Mouse (Mus musculus) MEL (cell line): ENCODE measurements around the gene Pde4dip. TPM values are rescaled to one million over a fixed set of nuclear protein-coding genes. Genes with fewer than 3 reads are reported as not detected.

Experiments used
- DNase-seq: peaks from one replicate; pipeline ENCODE4 v3.0.0; 2011; ENCODE audit warnings: low read depth, low spot score
- H3K27ac ChIP-seq: 2 replicates; pipeline ENCODE4 v1.5.1; 2012; ENCODE audit warnings: low read depth, mild to moderate bottlenecking, control low read depth, low read length, moderate library complexity; ENCODE audit not compliant: control insufficient read depth
- H3K27me3 ChIP-seq, 2 experiments: fragments of 150-350 bp in 1 of 2; sonication (generic) in 1 of 2; 2 replicates each; pipeline ENCODE4 v1.6.1; 2012; ENCODE audit warnings: low read length in 2 of 2, mild to moderate bottlenecking in 2 of 2, improper control_type of control experiment in 1 of 2, moderate library complexity in 1 of 2; ENCODE audit not compliant: insufficient read depth in 2 of 2, control insufficient read depth in 1 of 2
- H3K36me3 ChIP-seq, 2 experiments: 2 replicates each; pipeline ENCODE4 v1.6.1; 2012 to 2014; ENCODE audit warnings: low read length in 2 of 2, improper control_type of control experiment in 1 of 2, inconsistent platforms in 1 of 2, mild to moderate bottlenecking in 1 of 2; ENCODE audit not compliant: insufficient read depth in 2 of 2, control insufficient read depth in 1 of 2
- H3K4me1 ChIP-seq, 2 experiments: fragments of 150-350 bp in 1 of 2; sonication (generic) in 1 of 2; 2 replicates each; pipeline ENCODE4 v1.6.1; 2012; ENCODE audit warnings: low read length in 2 of 2, improper control_type of control experiment in 1 of 2, mild to moderate bottlenecking in 1 of 2; ENCODE audit not compliant: insufficient read depth in 2 of 2, control insufficient read depth in 1 of 2
- H3K4me3 ChIP-seq, 2 experiments: fragments of 150-350 bp in 1 of 2; sonication (generic) in 1 of 2; 2 replicates each; pipeline ENCODE4 v1.5.1; 2012; ENCODE audit warnings: low read depth in 2 of 2, low read length in 2 of 2, mild to moderate bottlenecking in 2 of 2, moderate library complexity in 2 of 2, control low read depth in 1 of 2, improper control_type of control experiment in 1 of 2; ENCODE audit not compliant: control insufficient read depth in 1 of 2, insufficient read depth in 1 of 2
- H3K79me2 ChIP-seq: 2 replicates; pipeline ENCODE4 v1.6.1; 2012; ENCODE audit warnings: mild to moderate bottlenecking, low read length, moderate library complexity; ENCODE audit not compliant: control insufficient read depth, poor library complexity, insufficient read depth
- H3K9ac ChIP-seq: 2 replicates; pipeline ENCODE4 v1.6.1; 2012; ENCODE audit warnings: low read depth, mild to moderate bottlenecking, control low read depth, low read length, moderate library complexity; ENCODE audit not compliant: control insufficient read depth, poor library complexity, severe bottlenecking
- H3K9me3 ChIP-seq: fragments of 150-350 bp; sonication (generic); replicated peaks from 2 replicates; pipeline ENCODE4 v1.6.1; 2012; ENCODE audit warnings: mild to moderate bottlenecking, low read length, improper control_type of control experiment, moderate library complexity; ENCODE audit not compliant: insufficient read depth
- BHLHE40 ChIP-seq: IDR thresholded peaks from 2 replicates; pipeline ENCODE4 v1.6.1; 2012; ENCODE audit warnings: low read depth, mild to moderate bottlenecking, inconsistent platforms, low read length, improper control_type of control experiment, borderline replicate concordance
- CHD2 ChIP-seq: IDR thresholded peaks from 2 replicates; pipeline ENCODE4 v1.6.1; 2011; ENCODE audit warnings: low read length, improper control_type of control experiment
- CTCF ChIP-seq, 3 experiments: IDR thresholded peaks in 2 of 3; conservative IDR thresholded peaks in 1 of 3; 2 replicates each; pipeline ENCODE4 v1.5.1; 2011 to 2012; ENCODE audit warnings: low read length in 3 of 3, low read depth in 2 of 3, mild to moderate bottlenecking in 2 of 3, improper control_type of control experiment in 1 of 3, inconsistent platforms in 1 of 3, mixed read lengths in 1 of 3, moderate library complexity in 1 of 3; ENCODE audit not compliant: control insufficient read depth in 1 of 3, insufficient read depth in 1 of 3, poor library complexity in 1 of 3, severe bottlenecking in 1 of 3
- E2F4 ChIP-seq: IDR thresholded peaks from 2 replicates; pipeline ENCODE4 v1.6.1; 2011; ENCODE audit warnings: low read depth, low read length, improper control_type of control experiment, borderline replicate concordance
- GABPA ChIP-seq: IDR thresholded peaks from 2 replicates; pipeline ENCODE4 v1.6.1; 2012; ENCODE audit warnings: low read depth, mild to moderate bottlenecking, inconsistent platforms, low read length, improper control_type of control experiment, moderate library complexity
- GATA1 ChIP-seq: IDR thresholded peaks from 2 replicates; pipeline ENCODE4 v1.6.1; 2011; ENCODE audit warnings: low read depth, low read length, improper control_type of control experiment
- HCFC1 ChIP-seq: IDR thresholded peaks from 2 replicates; pipeline ENCODE4 v1.6.1; 2012; ENCODE audit warnings: low read depth, mild to moderate bottlenecking, inconsistent platforms, low read length, improper control_type of control experiment, moderate library complexity
- JUND ChIP-seq: IDR thresholded peaks from 2 replicates; pipeline ENCODE4 v1.6.1; 2011; ENCODE audit warnings: low read depth, mild to moderate bottlenecking, improper control_type of control experiment, low read length
- KAT2A ChIP-seq: conservative IDR thresholded peaks from 2 replicates; pipeline ENCODE4 v1.6.1; 2012; ENCODE audit warnings: low read depth, low read length, improper control_type of control experiment, inconsistent platforms
- MAFK ChIP-seq: IDR thresholded peaks from 2 replicates; pipeline ENCODE4 v1.6.1; 2011; ENCODE audit warnings: low read depth, mild to moderate bottlenecking, low read length, improper control_type of control experiment, borderline replicate concordance
- MEF2A ChIP-seq: IDR thresholded peaks from 2 replicates; pipeline ENCODE4 v1.6.1; 2014; ENCODE audit warnings: low read depth, mild to moderate bottlenecking, inconsistent platforms, low read length, improper control_type of control experiment; ENCODE audit not compliant: poor library complexity, insufficient replicate concordance, severe bottlenecking; ENCODE audit errors: extremely low read depth
- MYB ChIP-seq: IDR thresholded peaks from 2 replicates; pipeline ENCODE4 v1.6.1; 2011; ENCODE audit warnings: mild to moderate bottlenecking, low read depth, low read length, improper control_type of control experiment
- MYC ChIP-seq: IDR thresholded peaks from 2 replicates; pipeline ENCODE4 v1.6.1; 2011; ENCODE audit warnings: low read depth, mild to moderate bottlenecking, low read length, improper control_type of control experiment, moderate library complexity
- NELFE ChIP-seq: IDR thresholded peaks from 2 replicates; pipeline ENCODE4 v1.6.1; 2011; ENCODE audit warnings: low read depth, low read length, improper control_type of control experiment
- POLR2A ChIP-seq, 2 experiments: IDR thresholded peaks; 2 replicates each; pipeline ENCODE4 v1.6.1; 2011 to 2012; ENCODE audit warnings: low read length in 2 of 2, mild to moderate bottlenecking in 2 of 2, control low read depth in 1 of 2, improper control_type of control experiment in 1 of 2, low read depth in 1 of 2, moderate library complexity in 1 of 2; ENCODE audit not compliant: control insufficient read depth in 1 of 2, insufficient read depth in 1 of 2, poor library complexity in 1 of 2
- RAD21 ChIP-seq: IDR thresholded peaks from 2 replicates; pipeline ENCODE4 v1.6.1; 2011; ENCODE audit warnings: mild to moderate bottlenecking, low read depth, low read length, improper control_type of control experiment
- RCOR1 ChIP-seq: IDR thresholded peaks from 2 replicates; pipeline ENCODE4 v1.6.1; 2012; ENCODE audit warnings: low read depth, mild to moderate bottlenecking, inconsistent platforms, low read length, improper control_type of control experiment
- TAL1 ChIP-seq: IDR thresholded peaks from 2 replicates; pipeline ENCODE4 v1.6.1; 2012; ENCODE audit warnings: mild to moderate bottlenecking, inconsistent platforms, low read length, moderate library complexity, mixed read lengths
- TCF12 ChIP-seq: IDR thresholded peaks from 2 replicates; pipeline ENCODE4 v1.6.1; 2014; ENCODE audit warnings: low read depth, mild to moderate bottlenecking, inconsistent platforms, low read length, improper control_type of control experiment, moderate library complexity
- UBTF ChIP-seq: IDR thresholded peaks from 2 replicates; pipeline ENCODE4 v1.6.1; 2012; ENCODE audit warnings: low read depth, mild to moderate bottlenecking, inconsistent platforms, low read length, improper control_type of control experiment, moderate library complexity, borderline replicate concordance; ENCODE audit not compliant: insufficient read depth
- USF1 ChIP-seq: IDR thresholded peaks from 2 replicates; pipeline ENCODE4 v1.6.1; 2014; ENCODE audit warnings: low read depth, mild to moderate bottlenecking, inconsistent platforms, low read length, improper control_type of control experiment, moderate library complexity
- USF2 ChIP-seq, 2 experiments: IDR thresholded peaks; 2 replicates each; pipeline ENCODE4 v1.6.1; 2011 to 2012; ENCODE audit warnings: improper control_type of control experiment in 2 of 2, low read length in 2 of 2, borderline replicate concordance in 1 of 2, inconsistent platforms in 1 of 2, low read depth in 1 of 2, mild to moderate bottlenecking in 1 of 2; ENCODE audit not compliant: insufficient read depth in 1 of 2
- ZKSCAN1 ChIP-seq: IDR thresholded peaks from 2 replicates; pipeline ENCODE4 v1.6.1; 2012; ENCODE audit warnings: low read depth, mild to moderate bottlenecking, inconsistent platforms, low read length, improper control_type of control experiment, moderate library complexity
- ZNF384 ChIP-seq: IDR thresholded peaks from 2 replicates; pipeline ENCODE4 v1.6.1; 2012; ENCODE audit warnings: low read depth, mild to moderate bottlenecking, inconsistent platforms, low read length, improper control_type of control experiment
- polyA plus RNA-seq, 2 experiments: library from polyadenylated mRNA; stranded (reverse) in 1 of 2; unstranded in 1 of 2; fragments of >175 nt in 1 of 2; fragments of >200 nt in 1 of 2; gene quantifications; 2 replicates each; pipeline versions ENCODE4 v1.2.1 to v1.2.4; 2012; ENCODE audit warnings: low replicate concordance in 2 of 2, low read depth in 1 of 2; ENCODE audit not compliant: insufficient read length in 2 of 2, insufficient read depth in 1 of 2, missing spikeins in 1 of 2
- total RNA-seq: library from RNA; depleted of rRNA; stranded (reverse); fragments of 300-350 nt; gene quantifications from 2 replicates; pipeline ENCODE4 v1.2.3, GENCODE M21; 2012

Gene Pde4dip
- total and polyA plus RNA-seq, 3 experiments = 47.6 to 52.4 TPM; not detected in 1

DNA sequence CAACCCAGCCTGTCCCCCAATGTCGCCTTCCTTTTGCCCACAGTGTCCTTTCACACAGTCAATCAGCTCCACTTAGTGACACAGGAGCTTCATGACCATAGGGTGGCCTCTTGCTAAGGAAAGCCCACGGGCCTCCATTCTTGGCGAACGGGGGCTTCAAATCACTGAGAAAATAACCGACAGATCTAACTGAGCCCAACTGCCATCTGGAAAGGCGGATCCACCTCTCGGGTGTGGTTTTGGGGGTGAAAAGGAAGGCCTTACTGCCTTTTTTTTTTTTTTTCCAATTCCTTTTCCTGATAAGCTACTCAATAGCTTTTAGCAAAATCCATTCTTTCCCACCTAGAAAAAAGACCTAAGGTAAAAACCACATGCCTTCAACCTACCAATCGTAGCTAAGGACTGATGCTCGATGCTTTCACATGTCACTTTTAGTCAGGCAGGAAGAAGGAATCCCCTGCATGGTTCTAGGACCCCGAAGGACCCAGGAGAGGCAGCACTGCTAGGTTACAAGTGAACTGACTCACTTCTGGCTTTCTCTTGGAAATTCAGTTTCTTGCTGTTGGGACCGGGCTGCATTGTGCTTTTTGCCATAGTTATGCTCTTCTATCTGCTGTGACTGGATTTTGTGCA lies 185.9 kb downstream of the Pde4dip start (continued):
- peak; percentile 91 for TF ChIP-seq NELFE
- no peak for TF ChIP-seq USF2 (IDR thresholded peaks at IDR 0.05; ENCODE audit: borderline replicate concordance in 1 of 2, insufficient read depth in 1 of 2, low read depth in 1 of 2, low read length in 2 of 2)

DNA sequence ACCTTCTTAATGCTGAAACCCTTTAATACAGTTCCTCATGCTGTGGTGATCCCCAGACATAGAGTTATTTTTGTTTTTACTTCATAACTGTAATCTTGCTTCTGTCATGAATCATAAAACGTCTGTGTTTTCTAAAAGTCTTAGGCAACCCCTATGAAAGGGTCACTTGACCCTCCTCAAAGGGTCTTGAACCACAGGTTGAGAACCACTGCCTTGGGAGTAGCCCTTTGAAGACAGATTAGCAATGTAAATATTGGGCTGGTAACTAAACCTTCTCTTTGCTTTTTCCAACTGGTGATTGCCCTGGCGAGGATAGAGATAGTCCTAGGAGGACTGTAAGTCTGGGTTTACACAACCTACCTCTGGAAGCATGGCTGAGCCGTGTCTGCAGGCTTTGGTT lies 187.3 kb downstream of the Pde4dip start:
- no peak overlapping the region; a peak in 1 of 4 replicates for H3K4me3 ChIP-seq
- H3K9ac ChIP-seq = no peak overlapping the region
- H3K9me3 ChIP-seq = no peaks in the 10 kb centered on the region
- H3K36me3 ChIP-seq = peaks cover 2 to 4% of the 10 kb centered on the region in 2 experiments; a peak in 3 of 4 replicates
- no peak overlapping the region for H3K27ac ChIP-seq
- H3K27me3 ChIP-seq = no peaks in the 10 kb centered on the region
- H3K4me1 ChIP-seq = peaks cover 0 to 10% of the 10 kb centered on the region in 2 experiments; a peak in 3 of 4 replicates
- TF ChIP-seq NELFE (no peak), ZKSCAN1 (no peak)
- peaks cover 9% of the 10 kb centered on the region for H3K79me2 ChIP-seq
- no peak for DNase-seq

DNA sequence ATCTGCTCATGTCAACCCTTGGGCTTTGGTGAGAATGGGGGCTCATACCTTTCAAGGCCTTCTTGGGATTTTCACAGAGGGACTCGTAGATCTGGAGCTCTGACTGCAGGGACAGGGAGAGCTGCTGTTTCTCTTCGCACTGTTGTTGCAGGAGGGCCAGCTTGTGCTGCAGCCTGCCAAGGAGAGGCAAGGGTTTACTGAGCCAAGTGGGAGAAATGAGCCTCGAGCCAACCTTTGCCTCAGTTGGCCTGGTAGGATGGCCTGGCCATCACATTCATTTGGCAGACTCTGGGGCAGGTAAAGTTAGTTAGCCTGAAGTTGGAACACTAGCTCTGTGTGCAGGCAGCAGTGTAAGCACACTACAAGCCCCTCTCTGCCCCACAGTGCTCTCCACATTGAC lies 189.4 kb downstream of the Pde4dip start:
- no peaks in the 10 kb centered on the region for H3K9me3 ChIP-seq
- DNase-seq = no peak

DNA sequence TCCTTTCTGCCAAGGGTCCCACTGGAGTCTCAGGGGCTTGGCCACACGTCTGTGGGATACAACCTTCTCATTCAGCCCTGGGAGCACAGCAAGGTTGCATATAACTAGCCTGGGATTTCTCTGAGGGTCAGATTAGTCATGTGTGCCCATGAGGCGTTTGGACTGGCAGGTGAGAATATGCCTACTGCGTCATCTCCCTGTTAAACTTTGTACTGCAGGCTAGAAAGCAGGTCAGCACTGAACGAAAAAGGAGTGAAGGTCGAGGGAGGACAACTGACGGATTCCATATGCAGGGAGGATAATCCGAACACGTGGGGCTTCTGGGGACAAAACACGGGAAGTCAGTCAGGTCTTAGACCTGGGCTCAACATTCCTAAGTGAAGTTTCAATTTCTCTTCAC lies 191.2 kb downstream of the Pde4dip start:
- no peak for TF ChIP-seq ZNF384
- no peak for TF ChIP-seq MAFK
- no peak for TF ChIP-seq MEF2A
- TF ChIP-seq USF2 (IDR thresholded peaks at IDR 0.05; ENCODE audit: borderline replicate concordance in 1 of 2, insufficient read depth in 1 of 2, low read depth in 1 of 2, low read length in 2 of 2) = no peak
- TF ChIP-seq POLR2A (IDR thresholded peaks at IDR 0.05; ENCODE audit: control insufficient read depth in 1 of 2, insufficient read depth in 1 of 2, low read depth in 1 of 2, low read length in 2 of 2, poor library complexity in 1 of 2) = no peak
- TF ChIP-seq CTCF (IDR thresholded peaks at IDR 0.05 in 2 of 3, conservative IDR thresholded peaks at IDR 0.05 in 1 of 3; ENCODE audit: control insufficient read depth in 1 of 3, insufficient read depth in 1 of 3, low read depth in 2 of 3, low read length in 3 of 3, poor library complexity in 1 of 3, severe bottlenecking in 1 of 3) = no peak
- TF ChIP-seq CHD2 = no peak
- no peak for TF ChIP-seq USF1
- TF ChIP-seq HCFC1 = no peak
- TF ChIP-seq E2F4 = no peak
- TF ChIP-seq BHLHE40 = no peak
- TF ChIP-seq JUND = no peak
- TF ChIP-seq ZKSCAN1 = no peak
- no peak for TF ChIP-seq RAD21
- TF ChIP-seq TAL1 = no peak
- TF ChIP-seq TCF12 = no peak
- no peak for TF ChIP-seq GATA1
- TF ChIP-seq GABPA = no peak
- no peak for TF ChIP-seq NELFE
- peaks cover 0 to 6% of the 10 kb centered on the region in 2 experiments; a peak in 3 of 4 replicates for H3K4me1 ChIP-seq
- H3K4me3 ChIP-seq = no peak overlapping the region
- no peak overlapping the region for H3K9ac ChIP-seq
- peaks cover 4% of the 10 kb centered on the region for H3K79me2 ChIP-seq
- DNase-seq = no peak
- no peak overlapping the region for H3K27ac ChIP-seq
- no peaks in the 10 kb centered on the region for H3K27me3 ChIP-seq
- H3K9me3 ChIP-seq = no peaks in the 10 kb centered on the region
- peaks cover 0 to 2% of the 10 kb centered on the region in 2 experiments; a peak in 2 of 4 replicates for H3K36me3 ChIP-seq

More for the DNA sequence above, 189.4 kb downstream of the Pde4dip start:
- H3K27ac ChIP-seq = no peak overlapping the region
- H3K4me1 ChIP-seq = peaks cover 0 to 10% of the 10 kb centered on the region in 2 experiments; a peak in 3 of 4 replicates
- no peak for TF ChIP-seq MYB
- no peak for TF ChIP-seq UBTF
- no peak for TF ChIP-seq CHD2
- no peak for TF ChIP-seq USF2 (IDR thresholded peaks at IDR 0.05; ENCODE audit: borderline replicate concordance in 1 of 2, insufficient read depth in 1 of 2, low read depth in 1 of 2, low read length in 2 of 2)
- no peak for TF ChIP-seq RCOR1
- TF ChIP-seq MYC = no peak
- no peak for TF ChIP-seq KAT2A
- TF ChIP-seq, all 39 proteins: peak for 0
- H3K27me3 ChIP-seq = no peaks in the 10 kb centered on the region
- no peak overlapping the region for H3K9ac ChIP-seq
- peaks cover 2 to 4% of the 10 kb centered on the region in 2 experiments; a peak in 3 of 4 replicates for H3K36me3 ChIP-seq
- H3K4me3 ChIP-seq = no peak overlapping the region
- H3K79me2 ChIP-seq = peaks cover 9% of the 10 kb centered on the region
